Mouse (Mus musculus): ENCODE measurements at regions not wholly inside any gene's neighbourhood (a gene's known extent, or its start where the extent isn't known, plus 50 kb on each side); places are given as distances from the start of the nearest gene placed in this dataset.

- no peak overlapping the region for H3K4me2 ChIP-seq (replicated peaks; ENCODE audit: low read depth)
- DNase-seq (ENCODE audit: low spot score) (no peak), ATAC-seq (ENCODE audit: low FRiP score, low TSS enrichment) (no peak; the same call in 1 of the 2 replicates)
- no peak overlapping the region for H3K9ac ChIP-seq (ENCODE audit: low read length)
- no peaks in the 10 kb centered on the region for H3K36me3 ChIP-seq (ENCODE audit: control insufficient read depth, insufficient read depth, low read length)
- H3K27ac ChIP-seq (replicated peaks) = peak overlapping the region; percentile 67
- 54% methylated on average over 2 of the region's 2 CpGs for WGBS
- TF ChIP-seq CTCF (IDR thresholded peaks at IDR 0.05; ENCODE audit: low read depth) (no peak), EP300 (optimal IDR thresholded peaks at IDR 0.05) (no peak)
- no peaks in the 10 kb centered on the region for H3K27me3 ChIP-seq (ENCODE audit: control insufficient read depth, insufficient read depth, low read length)
- no peaks in the 10 kb centered on the region for H3K4me1 ChIP-seq (replicated peaks; ENCODE audit: control insufficient read depth, insufficient read depth)
- no peaks in the 10 kb centered on the region for H3K9me3 ChIP-seq (ENCODE audit: control insufficient read depth, low read length)
- no peak overlapping the region for H3K4me3 ChIP-seq (ENCODE audit: low read depth, low read length)
Measured at GRCm38 (mm10) chr3:21269130-21269440, 807.4 kb upstream of the Tbl1xr1 start.

GRCm38 (mm10) chr3:21270788-21271187 lies 805.7 kb upstream of the Tbl1xr1 start:
- H3K4me2 ChIP-seq (replicated peaks; ENCODE audit: low read depth) = no peak overlapping the region
- no peaks in the 10 kb centered on the region for H3K9me3 ChIP-seq (ENCODE audit: control insufficient read depth, low read length)
- 84% methylated on average over 3 of the region's 3 CpGs for WGBS
- H3K9ac ChIP-seq (ENCODE audit: low read length) = no peak overlapping the region
- DNase-seq (ENCODE audit: low spot score) (no peak), ATAC-seq (ENCODE audit: low FRiP score, low TSS enrichment) (no peak)
- no peaks in the 10 kb centered on the region for H3K27me3 ChIP-seq (ENCODE audit: control insufficient read depth, insufficient read depth, low read length)
- TF ChIP-seq CTCF (IDR thresholded peaks at IDR 0.05; ENCODE audit: low read depth) = no peak
- TF ChIP-seq EP300 (optimal IDR thresholded peaks at IDR 0.05) = no peak
- H3K36me3 ChIP-seq (ENCODE audit: control insufficient read depth, insufficient read depth, low read length) = no peaks in the 10 kb centered on the region
- no peaks in the 10 kb centered on the region for H3K4me1 ChIP-seq (replicated peaks; ENCODE audit: control insufficient read depth, insufficient read depth)
- no peak overlapping the region for H3K4me3 ChIP-seq (ENCODE audit: low read depth, low read length)
- H3K27ac ChIP-seq (replicated peaks) = no peak overlapping the region

GRCm38 (mm10) chr3:21272219-21272618 lies 804.2 kb upstream of the Tbl1xr1 start:
- ATAC-seq (ENCODE audit: low FRiP score, low TSS enrichment) = no peak
- WGBS = 82% methylated on average over 4 of the region's 4 CpGs

GRCm38 (mm10) chr3:21292774-21293173 lies 783.7 kb upstream of the Tbl1xr1 start:
- no peak for ATAC-seq (ENCODE audit: low FRiP score, low TSS enrichment)
- 89% methylated on average over 1 of the region's 1 CpGs for WGBS
- no peak for DNase-seq (ENCODE audit: low spot score)

More at GRCm38 (mm10) chr3:21272219-21272618, 804.2 kb upstream of the Tbl1xr1 start:
- H3K9ac ChIP-seq (ENCODE audit: low read length) = no peak overlapping the region
- no peak overlapping the region for H3K4me2 ChIP-seq (replicated peaks; ENCODE audit: low read depth)
- no peaks in the 10 kb centered on the region for H3K4me1 ChIP-seq (replicated peaks; ENCODE audit: control insufficient read depth, insufficient read depth)
- H3K36me3 ChIP-seq (ENCODE audit: control insufficient read depth, insufficient read depth, low read length) = no peaks in the 10 kb centered on the region
- H3K27ac ChIP-seq (replicated peaks) = no peak overlapping the region
- no peak overlapping the region for H3K4me3 ChIP-seq (ENCODE audit: low read depth, low read length)
- DNase-seq (ENCODE audit: low spot score) = no peak
- H3K9me3 ChIP-seq (ENCODE audit: control insufficient read depth, low read length) = no peaks in the 10 kb centered on the region
- H3K27me3 ChIP-seq (ENCODE audit: control insufficient read depth, insufficient read depth, low read length) = no peaks in the 10 kb centered on the region
- TF ChIP-seq CTCF (IDR thresholded peaks at IDR 0.05; ENCODE audit: low read depth) (no peak), EP300 (optimal IDR thresholded peaks at IDR 0.05) (no peak)

GRCm38 (mm10) chr3:21293308-21293707 lies 783.1 kb upstream of the Tbl1xr1 start:
- no peak overlapping the region for H3K9ac ChIP-seq (ENCODE audit: low read length)
- DNase-seq (ENCODE audit: low spot score) (no peak), ATAC-seq (ENCODE audit: low FRiP score, low TSS enrichment) (no peak)
- H3K4me1 ChIP-seq (replicated peaks; ENCODE audit: control insufficient read depth, insufficient read depth) = no peaks in the 10 kb centered on the region
- H3K9me3 ChIP-seq (ENCODE audit: control insufficient read depth, low read length) = no peaks in the 10 kb centered on the region
- H3K27me3 ChIP-seq (ENCODE audit: control insufficient read depth, insufficient read depth, low read length) = no peaks in the 10 kb centered on the region
- H3K27ac ChIP-seq (replicated peaks) = no peak overlapping the region
- TF ChIP-seq EP300 (optimal IDR thresholded peaks at IDR 0.05) (no peak), CTCF (IDR thresholded peaks at IDR 0.05; ENCODE audit: low read depth) (no peak)
- no peak overlapping the region for H3K4me3 ChIP-seq (ENCODE audit: low read depth, low read length)
- H3K4me2 ChIP-seq (replicated peaks; ENCODE audit: low read depth) = no peak overlapping the region
- 82% methylated on average over 2 of the region's 2 CpGs for WGBS
- no peaks in the 10 kb centered on the region for H3K36me3 ChIP-seq (ENCODE audit: control insufficient read depth, insufficient read depth, low read length)

More at GRCm38 (mm10) chr3:21292774-21293173, 783.7 kb upstream of the Tbl1xr1 start:
- H3K9me3 ChIP-seq (ENCODE audit: control insufficient read depth, low read length) = no peaks in the 10 kb centered on the region
- no peak overlapping the region for H3K27ac ChIP-seq (replicated peaks)
- no peak overlapping the region for H3K9ac ChIP-seq (ENCODE audit: low read length)
- H3K4me1 ChIP-seq (replicated peaks; ENCODE audit: control insufficient read depth, insufficient read depth) = no peaks in the 10 kb centered on the region
- no peak overlapping the region for H3K4me3 ChIP-seq (ENCODE audit: low read depth, low read length)
- H3K4me2 ChIP-seq (replicated peaks; ENCODE audit: low read depth) = no peak overlapping the region
- no peak for TF ChIP-seq EP300 (optimal IDR thresholded peaks at IDR 0.05)
- no peak for TF ChIP-seq CTCF (IDR thresholded peaks at IDR 0.05; ENCODE audit: low read depth)
- no peaks in the 10 kb centered on the region for H3K27me3 ChIP-seq (ENCODE audit: control insufficient read depth, insufficient read depth, low read length)
- H3K36me3 ChIP-seq (ENCODE audit: control insufficient read depth, insufficient read depth, low read length) = no peaks in the 10 kb centered on the region

GRCm38 (mm10) chr3:21294776-21295175 lies 781.7 kb upstream of the Tbl1xr1 start:
- Histone ChIP-seq H3K27me3 (ENCODE audit: control insufficient read depth, insufficient read depth, low read length) (no peaks in the 10 kb centered on the region), H3K9ac (ENCODE audit: low read length) (no peak overlapping the region), H3K4me2 (replicated peaks; ENCODE audit: low read depth) (no peak overlapping the region), H3K27ac (replicated peaks) (no peak overlapping the region), H3K4me3 (ENCODE audit: low read depth, low read length) (no peak overlapping the region), H3K9me3 (ENCODE audit: control insufficient read depth, low read length) (no peaks in the 10 kb centered on the region), H3K4me1 (replicated peaks; ENCODE audit: control insufficient read depth, insufficient read depth) (no peaks in the 10 kb centered on the region), H3K36me3 (ENCODE audit: control insufficient read depth, insufficient read depth, low read length) (no peaks in the 10 kb centered on the region)
- DNase-seq (ENCODE audit: low spot score) (no peak), ATAC-seq (ENCODE audit: low FRiP score, low TSS enrichment) (peak; percentile 63)
- WGBS = 69% methylated on average over 3 of the region's 3 CpGs
- TF ChIP-seq EP300 (optimal IDR thresholded peaks at IDR 0.05) (no peak), CTCF (IDR thresholded peaks at IDR 0.05; ENCODE audit: low read depth) (no peak)
